Mouse (Mus musculus): ENCODE measurements at regions not wholly inside any gene's neighbourhood (a gene's known extent, or its start where the extent isn't known, plus 50 kb on each side); places are given as distances from the start of the nearest gene placed in this dataset.
"Not testable (repeated sequence)": the region's sequence is repeated elsewhere in the genome, so short reads cannot be mapped to it uniquely, and the experiment has no call there.

DNA sequence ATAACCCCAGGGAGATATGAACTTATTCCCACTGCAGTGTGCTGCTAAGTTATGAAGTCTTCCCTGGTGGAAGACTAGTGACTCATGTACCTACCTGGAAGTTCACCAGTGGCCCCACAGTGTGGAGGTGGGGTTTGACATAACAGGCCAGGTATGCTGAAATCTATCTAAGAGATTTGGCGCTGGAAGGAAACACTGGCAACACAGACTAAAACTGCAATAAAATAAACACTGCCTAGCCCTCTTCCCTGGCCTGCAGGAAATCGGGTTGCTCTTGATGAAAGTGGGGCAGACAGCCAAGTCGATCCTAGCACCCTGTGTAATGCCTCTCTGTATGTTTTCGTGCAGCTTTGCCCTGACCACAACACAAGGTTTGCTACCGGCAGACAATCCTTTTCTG is 177.2 kb upstream of the Rgma start:
- CTCF ChIA-PET: no interaction called here

DNA sequence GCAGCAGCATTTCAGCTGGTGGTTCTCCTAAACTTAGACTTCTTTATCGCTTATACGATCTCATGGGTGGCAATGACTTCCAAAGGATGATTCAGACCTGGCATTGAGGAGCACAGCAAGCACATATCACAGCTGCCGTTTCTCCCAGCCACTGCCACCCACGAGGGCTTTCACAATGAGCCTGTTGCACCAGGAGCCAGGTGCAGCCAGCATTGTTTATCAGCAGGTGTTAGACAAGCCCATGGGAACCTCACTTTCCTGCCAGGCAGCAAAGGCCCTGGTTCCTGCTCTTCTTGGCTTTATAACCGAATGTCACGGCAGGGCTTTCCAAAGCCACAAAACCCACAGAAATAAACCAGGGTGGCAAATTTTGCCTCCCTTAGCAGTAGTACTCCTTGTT is 175.3 kb upstream of the Rgma start:
- CTCF ChIA-PET: no interaction called here

DNA sequence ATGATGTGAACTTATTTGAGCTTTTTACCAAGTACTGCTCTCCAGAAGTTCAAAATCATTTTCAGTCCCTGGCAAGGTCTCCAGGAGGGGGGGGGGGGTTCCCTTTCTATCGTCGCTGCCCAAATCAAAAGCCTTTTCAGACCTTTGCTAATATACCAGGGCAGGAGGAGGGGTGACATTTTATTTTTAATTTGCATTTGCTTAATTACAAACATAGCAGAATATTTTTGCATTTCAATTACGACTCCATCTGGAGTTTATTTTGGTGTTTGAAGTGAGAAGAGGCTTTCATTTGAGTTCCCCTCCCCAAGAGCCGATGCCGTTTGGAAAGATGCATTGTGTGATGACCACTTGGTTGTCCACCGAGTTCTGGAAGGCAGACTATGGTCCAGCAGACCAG is 174.0 kb upstream of the Rgma start:
- CTCF ChIA-PET: no interaction called here

DNA sequence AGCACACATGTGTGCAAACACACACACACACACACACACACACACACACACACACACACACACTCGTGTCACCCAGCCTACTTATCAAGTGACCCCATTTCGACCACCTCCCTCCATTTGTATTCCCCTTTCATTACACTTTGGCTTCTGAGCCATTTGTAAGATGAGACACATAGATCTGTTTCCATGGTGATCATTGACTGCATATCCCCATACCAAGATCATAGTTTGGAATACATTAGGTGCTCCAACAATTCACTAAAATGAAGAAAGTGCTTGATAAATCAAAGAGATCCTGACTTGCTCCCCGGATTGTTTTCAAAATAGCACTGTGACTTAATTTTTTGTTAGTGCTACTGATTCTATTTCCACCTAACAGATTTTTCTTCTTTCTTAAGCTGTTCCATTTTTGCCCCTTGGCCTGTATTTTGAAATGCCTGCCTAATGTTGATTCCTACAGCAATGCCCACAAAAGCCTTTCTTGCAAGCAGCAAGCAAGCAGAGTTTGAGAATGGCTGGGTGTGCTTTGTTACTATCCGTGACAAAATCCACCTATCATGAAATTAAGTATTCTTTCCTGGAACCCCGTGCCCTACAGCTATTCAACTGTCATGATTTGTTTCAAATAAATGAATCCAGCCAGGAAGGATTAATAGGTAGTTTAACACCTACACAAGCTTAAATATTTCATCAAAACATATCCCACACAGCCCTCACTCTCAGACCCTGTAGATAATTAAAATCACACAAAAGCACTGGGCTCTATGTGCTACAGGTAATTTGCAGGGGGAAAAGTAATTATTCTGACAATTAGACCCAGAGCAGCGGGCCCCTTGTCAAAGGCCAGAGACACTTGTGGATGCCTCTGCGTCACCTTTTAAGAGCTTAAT is 168.1 kb upstream of the Rgma start:
- CTCF ChIA-PET: no interaction called here

- CTCF ChIA-PET: no interaction called here
These were observed 166.9 kb upstream of the Rgma start for GRCm38 (mm10) chr7:73208479-73208816.

- CTCF ChIA-PET: no interaction called here
These were observed 166.3 kb upstream of the Rgma start for GRCm38 (mm10) chr7:73208817-73209602.

GRCm38 (mm10) chr7:73210078-73210477 is 165.2 kb upstream of the Rgma start:
- CTCF ChIA-PET: no interaction called here

DNA sequence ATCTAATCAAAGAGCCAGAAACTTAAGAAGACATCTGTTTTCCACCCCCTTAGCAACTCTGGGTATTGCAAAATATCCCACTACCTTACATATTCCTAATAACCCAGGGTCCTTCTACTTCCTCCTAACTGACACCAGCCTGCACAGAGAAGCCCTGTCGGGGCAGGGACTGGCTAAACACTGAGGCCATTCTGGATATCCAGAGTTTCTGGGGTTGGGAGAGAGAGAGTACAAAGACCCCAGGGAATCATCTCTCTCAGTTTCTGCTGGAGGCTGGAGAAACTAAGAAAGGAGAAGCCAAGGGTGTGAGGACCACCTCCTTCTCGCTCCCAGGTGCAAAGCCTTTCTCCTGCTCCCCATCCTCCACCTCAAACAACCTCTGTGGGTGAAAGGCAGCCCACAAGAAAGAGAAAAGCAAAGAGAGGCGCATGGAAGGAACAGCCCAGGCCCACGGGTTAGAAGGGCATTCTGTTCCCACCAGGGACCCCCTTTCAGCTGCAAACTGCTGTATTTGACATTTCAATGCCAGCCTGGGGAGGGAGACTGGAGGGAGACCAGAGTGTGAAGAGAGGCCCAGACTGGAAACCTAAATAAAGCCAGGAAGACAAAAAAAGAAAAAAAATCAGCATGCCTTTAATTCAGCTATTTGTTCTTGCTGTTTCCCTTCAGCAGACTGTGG is 152.9 kb upstream of the Rgma start:
- CTCF ChIA-PET: no interaction called here

- CTCF ChIA-PET: no interaction called here
These were observed 152.3 kb upstream of the Rgma start for GRCm38 (mm10) chr7:73222929-73223512.

GRCm38 (mm10) chr7:73233539-73234158 is 141.7 kb upstream of the Rgma start:
- CTCF ChIA-PET: no interaction called here

DNA sequence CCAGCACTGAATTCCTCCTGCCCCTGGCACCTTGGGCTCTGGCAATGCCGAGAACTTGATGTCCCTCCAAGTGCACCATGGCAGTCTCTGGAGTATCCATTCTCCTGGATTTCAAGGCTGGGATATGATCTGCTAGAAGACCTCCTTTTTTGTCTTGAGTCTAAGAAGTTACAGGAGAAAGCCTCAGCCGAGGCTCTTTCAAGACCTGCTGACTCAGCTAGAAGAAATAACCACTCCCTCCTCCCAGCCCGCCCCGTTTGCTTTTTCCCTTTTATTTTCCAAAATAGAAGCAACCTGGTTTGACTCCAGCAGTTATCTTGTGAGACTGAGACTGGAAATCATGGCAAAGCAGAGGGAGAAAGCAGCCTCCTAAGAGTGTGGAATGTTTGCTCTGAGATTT is 136.8 kb upstream of the Rgma start:
- CTCF ChIA-PET: no interaction called here

DNA sequence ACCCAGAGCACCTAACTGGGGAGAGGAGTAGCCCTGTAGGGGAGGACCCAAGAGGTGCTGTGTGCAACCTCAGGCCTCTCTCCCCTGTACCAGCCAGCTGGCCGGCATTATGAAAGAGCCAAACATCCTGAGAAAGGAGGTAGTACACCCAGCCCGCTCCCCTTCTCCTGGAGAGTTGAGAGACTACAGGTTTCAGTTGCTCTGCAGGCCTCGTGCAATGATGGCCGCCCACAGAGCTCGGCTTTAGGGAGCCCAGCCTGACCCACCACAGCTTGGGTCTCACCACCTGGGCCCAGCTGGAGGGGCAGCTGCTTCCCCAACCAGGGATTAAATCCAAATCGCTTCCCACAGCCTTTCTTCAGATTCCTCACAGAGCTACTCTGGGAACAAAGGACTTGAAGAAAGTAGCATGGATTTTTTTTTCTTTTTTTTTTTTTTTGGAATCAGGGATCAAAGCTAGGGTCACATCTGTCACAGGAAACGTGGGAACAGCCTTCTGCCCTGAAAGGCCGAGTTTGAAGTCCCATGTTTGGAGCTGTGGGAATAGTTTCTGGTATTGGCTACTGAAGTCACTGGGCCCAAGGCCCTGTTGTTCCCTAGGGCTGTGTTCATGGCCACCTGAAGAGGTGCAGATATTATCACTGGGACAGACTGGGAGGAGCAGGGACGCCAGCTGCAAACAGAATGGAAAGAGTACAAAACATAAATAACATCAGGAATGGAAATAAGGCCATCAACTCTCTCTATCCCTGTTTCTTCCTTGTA is 131.5 kb upstream of the Rgma start:
- CTCF ChIA-PET: no interaction called here

GRCm38 (mm10) chr7:73245431-73245830 is 129.9 kb upstream of the Rgma start:
- CTCF ChIA-PET: no interaction called here

DNA sequence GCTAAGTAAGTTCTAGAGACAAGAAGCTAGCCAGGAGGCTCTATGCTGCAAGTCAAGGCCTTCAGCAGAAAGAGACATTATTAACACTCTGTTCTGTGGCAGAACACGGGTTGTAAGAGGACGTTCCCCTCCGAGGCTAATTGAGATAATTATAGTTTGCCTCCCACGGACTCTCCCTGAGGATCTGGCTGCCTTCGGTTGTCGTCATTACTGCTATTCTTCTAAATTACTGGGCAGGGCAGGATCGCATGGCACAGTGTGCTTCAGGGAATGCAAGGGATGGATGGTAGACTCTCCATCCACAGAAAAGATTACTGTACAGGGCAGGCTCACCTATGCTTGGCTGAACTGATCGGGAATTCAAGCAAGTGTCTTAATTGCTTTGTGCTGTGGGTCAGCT is 124.7 kb upstream of the Rgma start:
- CTCF ChIA-PET: no interaction called here

DNA sequence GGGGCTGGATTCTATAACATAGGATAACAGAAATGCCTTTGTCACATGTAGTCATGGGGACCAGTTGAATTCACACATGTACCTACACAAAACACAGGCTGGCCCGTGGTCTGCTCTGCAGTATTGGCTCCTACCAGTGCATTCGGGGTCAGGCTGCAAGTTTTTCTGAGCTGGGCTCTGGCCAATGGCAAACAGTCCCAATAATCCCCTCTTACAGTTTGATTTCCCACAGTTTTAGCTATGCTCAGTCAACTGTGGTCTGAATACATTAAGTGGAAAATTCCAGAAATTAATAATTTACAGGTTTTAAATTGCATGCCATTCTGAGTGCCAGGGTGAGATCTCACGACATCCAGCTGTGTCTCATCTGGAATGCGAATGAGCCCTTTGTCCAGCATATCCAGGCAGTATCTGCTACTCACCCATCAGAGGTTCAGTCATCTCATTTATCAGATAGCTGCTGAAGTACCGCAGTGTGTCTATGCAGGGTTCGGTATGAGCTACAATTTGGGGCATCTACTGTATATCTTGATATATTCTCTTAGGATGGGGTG is 124.0 kb upstream of the Rgma start:
- CTCF ChIA-PET: no interaction called here

DNA sequence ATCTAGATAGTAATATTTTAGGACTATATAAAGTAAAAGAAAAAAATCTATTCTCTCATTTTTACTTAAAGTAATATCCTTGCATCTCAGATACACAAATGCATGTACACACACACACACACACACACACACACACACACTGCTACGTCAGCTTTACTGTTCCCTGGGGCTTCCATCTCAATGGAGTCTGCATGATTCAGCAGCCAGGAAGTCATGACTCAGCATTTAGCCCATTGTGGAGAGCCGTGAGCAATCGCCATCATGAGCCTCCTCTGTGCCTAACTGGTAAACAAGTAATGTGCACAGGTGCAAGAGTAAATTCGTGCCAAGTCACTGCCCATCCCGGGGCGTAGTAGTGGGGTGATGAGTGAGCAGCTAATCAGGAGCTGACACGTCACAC is 120.3 kb upstream of the Rgma start:
- CTCF ChIA-PET: not testable (repeated sequence)

- CTCF ChIA-PET: no interaction called here
These were observed 115.2 kb upstream of the Rgma start for GRCm38 (mm10) chr7:73260140-73260539.

DNA sequence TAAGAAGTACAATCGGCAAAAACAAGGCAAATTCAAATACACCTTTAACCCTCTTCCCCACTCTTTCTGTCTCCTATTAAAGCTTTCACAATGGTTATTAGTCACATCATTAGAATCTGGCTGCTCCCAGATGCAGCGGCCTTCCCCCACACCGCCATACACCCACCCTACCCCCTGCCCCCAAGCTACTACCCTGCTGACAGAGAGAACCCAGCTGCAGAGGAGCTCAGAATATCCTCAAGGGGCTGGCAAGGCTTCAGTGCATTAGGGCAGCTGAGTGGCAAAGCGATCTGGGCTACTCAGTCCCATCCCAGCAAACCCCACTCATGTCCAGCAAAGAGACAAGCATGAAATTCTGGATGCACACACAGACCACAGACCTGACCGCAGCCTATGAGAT is 113.6 kb upstream of the Rgma start:
- CTCF ChIA-PET: no interaction called here

DNA sequence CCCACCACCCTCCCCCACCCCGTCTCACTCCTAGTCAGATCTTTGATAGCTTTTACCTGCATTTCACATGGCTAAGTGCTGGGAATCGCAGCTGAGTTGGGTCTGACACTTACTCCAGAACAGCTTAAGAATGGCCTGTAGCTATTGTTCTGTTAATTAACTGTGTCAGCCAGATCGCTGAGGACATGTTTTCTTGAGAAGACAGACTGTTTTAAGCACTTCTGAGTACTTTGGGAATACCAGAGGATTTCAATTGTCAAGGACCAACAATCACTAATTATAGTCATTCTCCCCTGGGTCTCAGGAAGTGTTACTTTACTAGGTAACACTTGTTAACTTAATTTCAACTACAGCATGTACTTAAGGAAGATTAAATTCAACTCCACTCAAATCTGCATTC is 112.8 kb upstream of the Rgma start:
- CTCF ChIA-PET: no interaction called here

GRCm38 (mm10) chr7:73269626-73270025 is 105.7 kb upstream of the Rgma start:
- CTCF ChIA-PET: no interaction called here

- CTCF ChIA-PET: no interaction called here
These were observed 102.5 kb upstream of the Rgma start for GRCm38 (mm10) chr7:73272787-73273186.
